In genomic region chr11:50559108-50559507, GRCm38 (mm10) we compare ENCODE assay signal across 9 mouse cellular contexts. TPM values are rescaled to one million over a fixed set of nuclear protein-coding genes. Genes with fewer than 3 reads are reported as not detected.
DNase-seq lines count a peak whose midpoint lies in the region; ATAC-seq and TF ChIP-seq lines count a peak whose summit lies in the region.
"Had no signal": no experiment of that assay in that cellular context is flagged by ENCODE, and none has a peak within 500 bp of the region (broad histone marks: within the 10 kb centered on the region; RNA-seq: fewer than 3 reads in every experiment).

No protein-coding gene starts in this region.

- no peaks in the 10 kb centered on the region for H3K9me3 ChIP-seq in embryonic facial prominence, embryonic 11.5 days (replicated peaks; ENCODE audit: control insufficient read depth, low read length)
- H3K9me3 ChIP-seq in embryonic facial prominence, embryonic 10.5 days = no peaks in the 10 kb centered on the region
- peaks cover 11% of the 10 kb centered on the region; the same call in 1 of the 2 replicates for H3K9me3 ChIP-seq in neural tube, embryonic 15.5 days (replicated peaks)
- peaks cover 13% of the 10 kb centered on the region; the same call in 1 of the 2 replicates for H3K9me3 ChIP-seq in heart, postnatal 0 days (replicated peaks; ENCODE audit: control insufficient read depth, low read length)

- no peak for TF ChIP-seq EP300 in heart, postnatal 0 days (IDR thresholded peaks at IDR 0.05; ENCODE audit: low read depth)

- 32% methylated on average over 4 of the region's 4 CpGs for WGBS in embryonic facial prominence, embryonic 11.5 days
- 38% methylated on average over 4 of the region's 4 CpGs for WGBS in embryonic facial prominence, embryonic 10.5 days
- WGBS in neural tube, embryonic 15.5 days = 35% methylated on average over 4 of the region's 4 CpGs
- 29% methylated on average over 4 of the region's 4 CpGs for WGBS in heart, postnatal 0 days

- H3K4me1 ChIP-seq in embryonic facial prominence, embryonic 11.5 days (ENCODE audit: control insufficient read depth, insufficient read depth, low read length) = no peaks in the 10 kb centered on the region
- H3K4me1 ChIP-seq in embryonic facial prominence, embryonic 10.5 days = no peaks in the 10 kb centered on the region
- no peaks in the 10 kb centered on the region for H3K4me1 ChIP-seq in neural tube, embryonic 15.5 days
- no peaks in the 10 kb centered on the region for H3K4me1 ChIP-seq in heart, postnatal 0 days (ENCODE audit: control insufficient read depth, insufficient read depth)
- H3K4me1 ChIP-seq: limb, embryonic 12.5 days had no signal

- H3K9ac ChIP-seq in embryonic facial prominence, embryonic 11.5 days (replicated peaks; ENCODE audit: low read length) = no peak overlapping the region
- H3K9ac ChIP-seq in neural tube, embryonic 15.5 days (replicated peaks) = no peak overlapping the region
- no peak overlapping the region for H3K9ac ChIP-seq in heart, postnatal 0 days (replicated peaks; ENCODE audit: low read depth, low read length)
- H3K9ac ChIP-seq: limb, embryonic 12.5 days had no signal

- no peaks in the 10 kb centered on the region for H3K27me3 ChIP-seq in embryonic facial prominence, embryonic 11.5 days (ENCODE audit: control insufficient read depth, insufficient read depth, low read length)
- H3K27me3 ChIP-seq in embryonic facial prominence, embryonic 10.5 days (replicated peaks; ENCODE audit: low read depth, poor library complexity, severe bottlenecking) = no peaks in the 10 kb centered on the region
- no peaks in the 10 kb centered on the region for H3K27me3 ChIP-seq in neural tube, embryonic 15.5 days (replicated peaks)
- H3K27me3 ChIP-seq in heart, postnatal 0 days (ENCODE audit: control insufficient read depth, insufficient read depth, low read length) = no peaks in the 10 kb centered on the region
- H3K27me3 ChIP-seq: limb, embryonic 12.5 days had no signal

- H3K36me3 ChIP-seq in embryonic facial prominence, embryonic 11.5 days (replicated peaks; ENCODE audit: control insufficient read depth, insufficient read depth, low read depth, low read length) = no peaks in the 10 kb centered on the region
- H3K36me3 ChIP-seq in embryonic facial prominence, embryonic 10.5 days (replicated peaks) = no peaks in the 10 kb centered on the region
- no peaks in the 10 kb centered on the region for H3K36me3 ChIP-seq in neural tube, embryonic 15.5 days
- no peaks in the 10 kb centered on the region for H3K36me3 ChIP-seq in heart, postnatal 0 days (replicated peaks; ENCODE audit: control insufficient read depth, insufficient read depth, low read length)
- H3K36me3 ChIP-seq: limb, embryonic 12.5 days had no signal

- H3K4me3 ChIP-seq in embryonic facial prominence, embryonic 11.5 days (ENCODE audit: low read depth, low read length) = no peak overlapping the region
- no peak overlapping the region for H3K4me3 ChIP-seq in embryonic facial prominence, embryonic 10.5 days
- H3K4me3 ChIP-seq in neural tube, embryonic 15.5 days (replicated peaks) = no peak overlapping the region
- no peak overlapping the region for H3K4me3 ChIP-seq in heart, postnatal 0 days (ENCODE audit: low read depth, low read length)
- H3K4me3 ChIP-seq: limb, embryonic 12.5 days had no signal

- no peak overlapping the region for H3K4me2 ChIP-seq in embryonic facial prominence, embryonic 11.5 days (ENCODE audit: low read depth, low read length)
- H3K4me2 ChIP-seq in neural tube, embryonic 15.5 days = no peak overlapping the region
- no peak overlapping the region for H3K4me2 ChIP-seq in heart, postnatal 0 days (ENCODE audit: low read depth, low read length)
- H3K4me2 ChIP-seq: limb, embryonic 12.5 days had no signal

- no peak for ATAC-seq in embryonic facial prominence, embryonic 11.5 days (replicated peaks; ENCODE audit: insufficient number of reproducible peaks, low FRiP score, low TSS enrichment, low read depth)
- ATAC-seq in neural tube, embryonic 15.5 days (ENCODE audit: low FRiP score) = no peak
- peak; percentile 33; the same call in 1 of the 2 replicates for ATAC-seq in heart, postnatal 0 days (ENCODE audit: insufficient read depth, low read depth)

- H3K27ac ChIP-seq in embryonic facial prominence, embryonic 11.5 days (replicated peaks; ENCODE audit: low read depth, low read length) = no peak overlapping the region
- no peak overlapping the region for H3K27ac ChIP-seq in embryonic facial prominence, embryonic 10.5 days (replicated peaks)
- H3K27ac ChIP-seq in neural tube, embryonic 15.5 days (replicated peaks) = no peak overlapping the region
- no peak overlapping the region for H3K27ac ChIP-seq in heart, postnatal 0 days (ENCODE audit: low read depth)
- H3K27ac ChIP-seq: limb, embryonic 12.5 days had no signal

- peak; percentile 72 for TF ChIP-seq CTCF in heart, postnatal 0 days (IDR thresholded peaks at IDR 0.05; ENCODE audit: low read depth)

- DNase-seq in embryonic facial prominence, embryonic 11.5 days (ENCODE audit: low spot score) = peak; percentile 69
- DNase-seq in embryonic facial prominence, embryonic 10.5 days (ENCODE audit: low spot score) = no peak
- peak; percentile 17 for DNase-seq in neural tube, embryonic 10.5 days (ENCODE audit: extremely low spot score, low spot score)
- DNase-seq in heart, postnatal 0 days (ENCODE audit: low spot score) = peak; percentile 28
- peak; percentile 72 for DNase-seq in retina, postnatal 1 day
- no peak for DNase-seq in layer of hippocampus, postnatal 14 days (ENCODE audit: low spot score in 2 of 2)
- no peak for DNase-seq in left cerebral cortex, adult 18-20 months (ENCODE audit: low spot score in 2 of 2)

RNA-seq across cellular contexts. Expression of gene Adamts2, which starts 42.8 kb away (rescaled TPM):
- 2.2 and 2.5 TPM in 2 replicates for polyA plus RNA-seq in embryonic facial prominence, embryonic 11.5 days (2014; fragmentation: Nextera tagmentation; extraction: Ambion mirVana)
- polyA plus RNA-seq in embryonic facial prominence, embryonic 10.5 days (2016; fragmentation: Nextera tagmentation; extraction: Ambion mirVana) = 0.74 and 1.4 TPM in 2 replicates
- polyA plus RNA-seq in neural tube, embryonic 15.5 days (2015; fragmentation: Nextera tagmentation; extraction: Ambion mirVana) = 4.7 and 5.6 TPM in 2 replicates
- total RNA-seq in heart, postnatal 0 days (2014; rRNA removed; ENCODE audit: low replicate concordance) = 19.0 and 19.4 TPM in 2 replicates
- polyA plus RNA-seq in heart, postnatal 0 days (2015; fragmentation: Nextera tagmentation; extraction: Ambion mirVana) = 8.7 and 9.1 TPM in 2 replicates
- 1 to 10 TPM; 6.3 to 8.3 TPM for total RNA-seq in layer of hippocampus, postnatal 14 days (2021)
- total RNA-seq in left cerebral cortex, adult 18-20 months (2021) = 10 to 100 TPM in 1 of 2 experiments, 1 to 10 TPM in 1; 9.9 to 12.1 TPM

Comparison
In these comparisons a context has a peak if more than half of its experiments do, and no peak if none do; other contexts are left out.
1. DNase-seq: peak in embryonic facial prominence, embryonic 11.5 days (single experiment), neural tube, embryonic 10.5 days (single experiment), heart, postnatal 0 days (single experiment) and retina, postnatal 1 day (single experiment); none in embryonic facial prominence, embryonic 10.5 days (single experiment), layer of hippocampus, postnatal 14 days (0 of 2) and left cerebral cortex, adult 18-20 months (0 of 2).